Mouse (Mus musculus): Measurements from ENCODE around the gene Ggta1.

GRCm38 (mm10) chr2:35491151-35491550 is 28.1 kb upstream of the Ggta1 start:
- TF ChIP-seq CTCF (IDR thresholded peaks at IDR 0.05; ENCODE audit: control insufficient read depth, insufficient read depth, insufficient replicate concordance, low read depth, low read length) = no peak
- no peak for TF ChIP-seq POLR2A (IDR thresholded peaks at IDR 0.05; ENCODE audit: control insufficient read depth, low read depth, low read length)
